Mouse (Mus musculus) ovary, postnatal 36 days (tissue): Measurements from ENCODE around the gene Lrmda.

Experiments used
- DNase-seq: peaks from one replicate; pipeline ENCODE4 v3.0.0; 2022; ENCODE audit warnings: low spot score, mixed read lengths

Gene Lrmda

DNA sequence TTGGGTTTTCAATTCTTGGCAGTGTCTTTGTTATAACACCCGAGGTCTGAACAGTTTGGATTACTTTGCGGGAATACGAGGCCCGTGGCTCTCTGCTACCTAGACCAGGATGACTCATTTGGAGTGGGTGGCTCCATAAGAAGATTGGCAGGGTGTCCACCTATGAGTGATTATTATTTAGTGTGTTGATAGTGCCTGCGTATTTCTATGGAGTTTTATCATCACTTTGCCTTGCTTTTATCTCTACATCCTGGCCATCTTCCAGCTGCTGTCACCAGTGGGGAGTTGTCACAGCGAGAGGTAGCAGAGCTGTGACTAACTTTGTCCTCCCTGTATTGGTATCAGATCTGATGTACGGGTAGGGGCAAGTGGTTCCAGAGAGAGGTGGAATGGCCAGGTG lies 393.7 kb downstream of the Lrmda start:
- no peak for DNase-seq

DNA sequence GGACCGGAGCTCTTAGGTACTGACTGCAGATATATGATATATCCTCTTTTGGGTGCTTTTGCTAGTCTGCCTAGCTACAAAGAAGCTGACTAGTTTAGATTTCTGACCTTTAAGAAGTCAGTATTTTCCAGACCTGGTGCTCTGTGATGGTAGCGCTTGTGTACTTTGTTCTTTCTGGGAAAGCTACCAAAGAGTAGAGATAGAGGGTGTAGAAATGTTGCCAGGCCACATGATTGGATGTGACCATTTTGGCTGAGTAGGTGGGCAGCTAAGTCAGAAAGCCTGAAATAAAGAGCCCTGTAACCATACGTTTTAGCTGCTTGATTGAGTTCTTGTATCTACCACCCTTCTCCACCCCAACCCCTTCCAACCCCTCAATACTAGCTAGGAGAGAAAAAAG lies 398.2 kb downstream of the Lrmda start:
- no peak for DNase-seq

DNA sequence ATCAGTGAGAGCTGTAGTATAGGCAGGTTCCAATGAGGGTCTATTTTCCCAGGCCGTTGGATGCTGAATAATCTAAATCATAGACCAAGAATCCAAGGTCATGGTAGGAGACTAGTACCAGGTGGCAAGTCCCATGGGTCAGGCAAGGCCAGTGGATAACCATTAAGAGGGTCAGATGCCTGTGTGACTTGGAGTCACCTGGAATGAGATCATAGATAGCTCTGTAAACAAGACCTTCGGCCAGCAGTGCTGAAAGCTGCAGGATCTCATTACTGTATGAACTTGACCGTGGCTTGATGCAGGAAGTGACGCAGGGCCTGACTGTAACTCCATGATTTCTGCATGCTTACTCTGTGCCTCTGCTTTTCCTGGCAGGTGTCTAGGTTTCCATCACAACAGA lies 402.2 kb downstream of the Lrmda start:
- no peak for DNase-seq

DNA sequence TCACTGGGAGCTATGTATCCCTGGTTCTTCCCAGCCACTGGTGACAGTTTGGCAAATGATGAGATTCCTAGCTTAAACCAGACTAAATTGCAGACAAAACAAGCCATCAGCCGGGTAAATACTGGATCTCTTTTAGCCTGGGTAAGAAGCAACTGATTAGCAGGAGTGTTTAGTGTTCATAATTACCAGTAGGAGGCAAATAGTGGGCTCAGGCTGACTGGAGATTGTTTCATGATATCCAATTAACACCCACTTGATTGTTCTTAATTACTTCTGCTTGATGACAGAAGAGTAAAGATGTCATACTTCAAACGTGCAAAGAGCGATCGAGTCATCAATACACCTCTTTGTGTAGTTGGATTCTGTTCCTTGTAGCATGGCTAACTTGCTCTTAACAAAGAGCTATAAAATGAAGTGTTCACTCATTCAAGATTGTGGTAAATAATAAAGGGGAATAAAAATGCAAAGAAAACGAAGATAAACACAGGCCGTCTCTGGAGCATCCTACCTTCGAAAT lies 405.6 kb downstream of the Lrmda start:
- no peak for DNase-seq

DNA sequence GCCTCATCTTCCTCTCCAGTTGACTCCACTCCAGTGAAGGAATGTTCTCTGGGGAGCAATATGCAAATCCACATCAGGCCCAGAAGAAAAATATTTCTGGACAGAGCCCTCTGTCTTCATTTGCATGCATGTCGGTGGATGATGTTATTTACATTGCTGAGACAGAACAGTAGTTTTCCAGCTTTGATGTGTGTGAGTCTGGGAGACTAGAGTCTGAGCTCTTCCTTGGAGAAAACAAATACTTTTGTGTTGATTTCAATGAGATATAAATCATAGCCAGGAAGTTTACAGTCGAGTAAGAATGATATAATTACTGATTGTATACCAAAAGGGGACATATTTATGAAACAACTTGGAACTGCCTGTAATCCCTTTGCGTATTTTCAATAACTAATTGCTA lies 415.9 kb downstream of the Lrmda start:
- DNase-seq, result no peak

DNA sequence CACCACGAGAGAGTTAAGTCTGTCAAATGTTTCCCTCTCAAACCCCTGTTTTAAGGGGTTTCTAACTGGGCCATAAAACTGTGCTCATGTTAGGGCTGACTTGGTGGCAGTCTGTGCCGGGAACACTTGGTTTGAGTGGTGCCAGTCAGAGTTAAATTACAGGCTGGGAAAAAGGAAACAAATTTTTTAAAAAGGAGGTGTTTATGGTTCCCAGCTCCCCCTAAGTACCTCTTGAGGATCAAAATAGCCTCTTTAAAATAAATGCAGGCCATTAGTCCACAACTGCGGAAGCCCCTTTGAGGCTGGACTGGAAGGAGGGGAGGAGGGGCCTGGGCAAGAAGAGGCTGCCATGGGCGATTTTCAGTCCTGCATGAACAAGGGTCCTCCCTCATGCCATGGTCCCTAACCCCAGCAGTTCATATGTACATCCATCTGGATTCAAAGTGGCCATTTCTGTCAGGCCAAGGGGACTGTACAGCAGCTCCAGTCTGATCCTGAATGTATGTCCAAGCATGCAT lies 416.4 kb downstream of the Lrmda start:
- DNase-seq, result no peak

DNA sequence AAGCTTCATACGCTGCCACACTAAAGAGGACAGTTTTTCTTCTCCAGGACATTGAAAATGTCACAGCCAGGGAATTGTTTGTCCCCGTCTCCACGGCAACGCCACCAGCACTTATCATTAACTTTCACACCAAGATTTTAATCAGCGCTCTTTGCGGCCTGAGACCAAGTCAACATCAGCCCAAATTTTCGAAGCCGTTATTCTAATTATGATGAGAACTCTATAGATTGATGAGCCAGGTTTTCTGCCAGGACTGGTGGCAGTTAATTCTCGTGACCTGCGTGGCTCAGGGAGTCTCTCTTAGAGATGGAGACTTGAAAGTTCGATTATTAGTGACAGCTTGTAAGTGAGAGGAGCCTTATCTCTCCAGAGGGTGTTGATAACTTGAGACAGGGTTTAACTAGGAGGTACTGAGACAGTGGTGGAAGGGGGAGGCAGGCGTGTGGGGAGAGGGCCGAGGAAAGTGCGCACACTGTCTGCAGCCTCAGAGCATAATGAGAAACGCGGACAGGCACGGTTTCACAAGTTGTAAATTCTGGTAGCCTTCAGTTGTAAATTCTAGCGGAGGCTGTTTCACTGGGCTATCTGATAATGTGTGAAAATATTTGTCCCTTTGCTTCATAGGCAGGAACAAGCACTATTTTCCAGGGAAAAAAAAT lies 421.0 kb downstream of the Lrmda start:
- no peak for DNase-seq

DNA sequence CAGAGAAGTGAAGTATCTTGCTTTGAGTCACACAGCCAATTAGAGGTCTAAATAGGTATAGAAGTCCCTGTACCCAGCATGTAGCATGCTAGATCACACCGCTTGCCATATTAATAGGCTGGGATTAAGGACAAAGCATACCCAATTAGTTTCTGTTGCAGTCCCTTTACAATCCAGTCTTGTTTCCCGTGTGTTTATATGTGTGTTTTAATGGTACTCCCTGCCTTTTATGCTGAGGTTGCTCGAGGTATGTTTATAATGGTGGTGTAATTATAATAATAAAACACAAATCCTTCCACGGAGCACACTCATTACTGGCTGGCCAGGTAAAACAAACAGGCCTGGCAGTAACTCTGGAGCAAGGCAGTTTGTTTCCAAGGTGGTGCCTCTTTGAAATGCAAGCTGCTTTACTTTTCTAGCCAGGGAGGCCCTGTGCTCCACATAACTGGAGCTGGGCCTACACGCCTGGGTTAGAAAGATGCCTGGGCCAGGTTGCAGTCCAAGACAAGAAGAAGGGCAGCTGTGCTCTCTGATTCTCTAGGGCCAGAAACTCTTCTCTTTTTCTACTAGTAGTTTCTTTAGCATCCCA lies 422.4 kb downstream of the Lrmda start:
- no peak for DNase-seq

DNA sequence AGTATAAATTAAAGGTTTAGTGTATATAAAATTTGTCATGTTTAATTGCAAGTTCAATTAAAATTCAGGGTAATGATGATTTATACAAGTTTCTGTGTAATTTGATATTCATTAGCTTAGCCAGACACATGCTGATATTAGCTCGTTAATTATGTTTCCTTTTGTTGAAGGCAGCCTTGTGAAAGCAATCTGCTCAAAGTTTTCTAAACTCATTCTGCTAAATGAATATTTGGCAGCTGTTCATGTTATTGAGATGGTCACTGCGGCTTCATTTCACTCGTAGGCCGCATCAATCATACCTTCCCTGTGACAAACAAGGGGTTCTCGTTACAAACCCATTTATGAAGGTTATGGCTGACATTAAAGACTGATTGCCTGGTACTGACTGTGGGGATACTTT lies 423.2 kb downstream of the Lrmda start:
- DNase-seq, result no peak

DNA sequence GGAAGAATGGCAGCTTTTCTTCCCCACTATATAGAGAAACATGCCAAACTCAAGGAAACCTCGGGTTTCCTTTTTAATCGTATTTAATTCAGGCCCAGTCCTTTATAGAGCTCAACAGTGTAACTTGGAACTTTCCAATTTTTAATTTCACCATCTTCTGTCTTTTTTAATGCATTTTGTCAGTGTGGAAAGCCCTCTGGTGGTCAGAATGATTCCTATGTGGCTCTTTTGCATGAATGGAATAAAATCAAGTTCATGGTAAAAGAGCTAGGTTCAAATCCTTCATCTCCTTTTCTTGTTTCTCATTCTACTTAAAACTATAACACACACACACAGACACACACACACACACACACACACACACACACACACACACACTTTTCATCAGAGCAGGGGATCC lies 425.0 kb downstream of the Lrmda start:
- DNase-seq, result no peak

DNA sequence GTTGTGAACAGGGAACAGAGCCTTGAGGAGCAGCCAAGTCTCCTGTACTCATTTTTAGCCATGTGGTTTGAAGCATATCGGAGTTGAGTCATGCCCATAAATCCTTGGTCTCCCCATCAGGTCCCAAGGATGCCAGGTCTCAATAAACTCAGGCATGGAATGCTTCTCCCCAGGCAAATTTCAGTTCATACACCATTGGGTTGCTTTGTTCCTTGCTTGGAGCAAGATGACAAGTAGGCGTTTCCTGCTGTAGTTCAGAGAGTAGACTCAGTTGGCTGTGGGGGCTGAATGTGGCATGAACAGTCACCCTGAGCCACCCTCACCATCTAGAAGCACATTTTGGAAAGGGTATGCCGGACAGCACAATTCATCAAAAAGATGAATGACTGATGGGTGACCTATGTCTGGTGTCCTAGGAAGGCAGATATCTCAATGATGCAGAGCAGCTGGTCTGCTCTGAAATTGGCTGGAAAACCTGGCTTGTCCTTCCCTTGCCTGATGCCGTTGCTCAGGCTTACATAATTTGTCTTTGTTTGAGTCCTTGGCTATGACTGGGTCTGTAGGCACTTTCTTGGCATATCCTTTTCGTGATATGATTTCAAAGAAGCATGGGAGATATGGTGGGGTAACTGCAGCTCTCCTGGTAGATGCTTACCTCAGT lies 425.8 kb downstream of the Lrmda start:
- no peak for DNase-seq

DNA sequence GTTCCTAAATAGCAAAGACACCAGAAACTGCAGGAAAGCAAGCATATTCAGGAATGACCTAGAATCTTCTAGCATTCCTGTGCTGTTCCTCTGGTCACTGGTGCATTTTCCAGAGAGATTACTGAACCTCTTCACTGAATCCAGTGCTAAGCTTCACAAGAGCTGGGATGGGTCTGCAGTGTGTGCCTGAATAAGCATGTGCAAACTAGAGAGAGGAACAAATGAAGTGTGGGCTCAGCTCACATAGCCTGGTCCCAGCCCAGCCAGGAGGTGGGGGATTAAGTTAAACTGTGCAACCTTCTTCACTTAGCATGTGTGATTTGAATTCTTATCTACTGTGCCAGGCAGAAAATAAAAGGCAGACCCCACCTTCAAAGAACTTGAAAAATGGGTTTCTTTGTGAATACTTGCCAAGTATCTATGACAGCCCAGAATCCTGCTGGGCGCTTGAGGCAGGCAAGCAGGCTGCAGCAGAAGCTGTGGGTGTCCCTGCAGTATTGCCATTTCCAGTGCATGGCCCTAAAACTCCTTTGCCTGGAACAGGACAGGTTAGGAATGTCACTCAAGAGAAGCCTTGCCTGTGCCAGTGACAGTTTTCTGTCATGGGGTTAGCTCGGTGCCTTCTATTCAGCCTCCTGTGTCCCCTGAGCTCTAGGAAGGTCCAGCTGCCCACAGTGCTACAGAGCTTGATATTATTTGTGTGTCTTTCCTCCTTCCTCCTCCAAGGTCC lies 426.5 kb downstream of the Lrmda start:
- no peak for DNase-seq

DNA sequence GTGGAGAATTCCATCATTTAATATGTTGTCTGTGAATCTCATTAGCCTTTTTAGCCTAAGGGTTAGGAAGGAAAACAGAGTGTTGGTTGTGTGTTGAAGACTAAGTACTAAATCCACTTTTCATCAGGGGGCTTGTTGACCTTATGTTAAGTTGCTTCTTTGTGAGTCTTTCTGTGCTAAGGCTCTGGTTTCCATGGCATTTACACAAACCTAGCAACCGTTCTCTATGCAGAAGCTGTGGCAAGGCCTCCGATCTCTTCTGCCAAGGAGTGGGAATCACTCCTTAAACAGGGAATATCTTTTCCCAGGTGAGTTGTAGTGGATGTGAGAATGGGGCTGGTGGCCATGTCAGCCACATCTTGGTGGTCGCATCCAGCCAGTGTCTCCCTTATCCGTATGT lies 432.1 kb downstream of the Lrmda start:
- DNase-seq, result no peak

DNA sequence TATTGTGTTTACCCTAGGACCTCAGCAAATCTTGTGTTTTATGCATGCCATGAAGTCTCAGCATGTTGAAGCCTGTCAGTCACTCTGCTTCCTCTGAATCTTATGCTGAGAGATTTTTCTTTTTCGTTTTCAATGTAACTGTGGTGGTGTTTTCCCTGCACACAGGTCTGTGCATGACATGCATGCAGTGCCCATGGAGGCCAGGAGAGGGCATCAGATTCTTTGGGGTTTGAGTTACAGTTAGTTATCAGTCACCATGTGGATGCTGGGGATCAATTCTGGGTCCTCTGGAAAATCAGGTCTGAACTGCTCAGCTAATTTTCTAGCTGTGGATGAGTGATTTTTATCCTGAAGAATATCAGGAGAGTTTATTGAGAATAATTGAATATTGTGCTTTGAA lies 444.8 kb downstream of the Lrmda start:
- DNase-seq, result no peak

DNA sequence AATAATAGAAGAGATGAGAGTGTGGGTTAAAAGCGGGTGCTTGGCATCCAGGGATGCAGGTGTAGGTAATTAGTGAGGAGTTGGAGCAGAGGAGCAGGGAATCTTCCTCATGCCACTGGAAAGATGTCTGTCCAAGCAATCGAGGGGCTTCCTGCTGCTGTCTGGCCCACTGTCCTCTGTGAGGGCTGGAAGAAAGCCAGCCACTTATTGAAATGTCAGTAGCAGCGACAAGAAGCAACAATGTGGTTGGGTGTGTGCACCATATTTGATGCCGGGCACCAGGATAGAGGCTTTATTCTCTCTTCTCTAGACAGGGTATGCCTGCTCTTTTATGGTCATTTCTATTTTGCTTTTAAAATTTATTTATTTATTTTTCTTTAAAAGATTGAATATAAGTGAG lies 451.5 kb downstream of the Lrmda start:
- DNase-seq, result no peak

DNA sequence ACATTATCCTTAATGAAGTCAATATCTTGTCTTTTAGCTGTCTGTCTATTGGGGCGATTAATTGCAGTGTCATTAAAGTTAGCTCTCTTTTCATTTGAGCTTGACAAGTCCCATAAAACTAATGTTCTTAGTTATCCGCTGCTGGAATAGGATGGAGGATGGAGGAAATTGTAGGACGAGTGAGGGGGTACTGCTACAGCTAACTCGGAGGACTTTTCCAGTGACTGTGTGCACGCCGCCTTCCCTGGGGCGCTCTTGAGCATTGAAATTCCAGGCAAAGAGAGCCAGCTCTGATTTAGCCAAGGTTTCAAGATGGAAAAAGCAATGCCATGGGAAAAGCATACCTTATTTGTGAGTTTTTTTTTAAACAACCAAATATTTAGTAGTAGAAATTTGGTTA lies 453.9 kb downstream of the Lrmda start:
- DNase-seq, result no peak

DNA sequence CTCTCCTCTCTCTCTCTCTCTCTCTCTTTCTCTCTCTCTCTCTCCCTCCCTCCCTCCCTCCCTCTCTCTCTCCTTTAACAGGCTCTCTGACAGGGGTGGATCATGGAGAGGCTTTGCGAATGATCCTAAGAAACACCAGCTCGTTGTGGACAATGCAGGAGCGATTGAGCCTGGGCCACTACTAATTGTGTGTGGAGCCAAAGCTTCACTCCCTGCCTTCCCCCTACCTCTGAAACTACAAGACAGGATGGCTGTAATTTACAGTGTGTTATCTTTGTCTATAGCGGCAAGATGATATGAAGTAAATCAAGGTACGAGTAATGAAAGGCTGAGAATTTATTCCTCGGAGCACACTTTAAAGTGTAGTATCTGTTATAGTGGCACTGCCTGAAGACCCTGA lies 454.5 kb downstream of the Lrmda start:
- no peak for DNase-seq

DNA sequence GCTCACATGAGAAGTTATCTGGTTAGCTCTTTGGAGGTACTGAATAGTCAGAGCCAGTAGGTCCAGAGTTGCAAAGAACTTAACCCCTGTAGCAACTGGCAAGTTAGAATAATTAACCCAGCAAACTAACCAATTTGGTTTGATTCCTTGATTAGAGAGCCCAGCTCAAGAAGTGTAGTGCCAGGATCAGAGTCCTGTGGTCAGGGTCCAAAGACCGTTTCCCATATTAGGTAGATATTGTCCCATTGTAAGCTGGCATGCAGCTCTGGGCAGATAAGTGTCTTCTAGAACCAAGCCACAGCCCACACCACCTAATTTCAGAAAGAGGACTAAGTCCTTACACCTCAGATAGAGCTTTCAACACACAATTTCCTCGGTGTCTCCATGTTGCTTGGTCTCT lies 473.8 kb downstream of the Lrmda start:
- no peak for DNase-seq

DNA sequence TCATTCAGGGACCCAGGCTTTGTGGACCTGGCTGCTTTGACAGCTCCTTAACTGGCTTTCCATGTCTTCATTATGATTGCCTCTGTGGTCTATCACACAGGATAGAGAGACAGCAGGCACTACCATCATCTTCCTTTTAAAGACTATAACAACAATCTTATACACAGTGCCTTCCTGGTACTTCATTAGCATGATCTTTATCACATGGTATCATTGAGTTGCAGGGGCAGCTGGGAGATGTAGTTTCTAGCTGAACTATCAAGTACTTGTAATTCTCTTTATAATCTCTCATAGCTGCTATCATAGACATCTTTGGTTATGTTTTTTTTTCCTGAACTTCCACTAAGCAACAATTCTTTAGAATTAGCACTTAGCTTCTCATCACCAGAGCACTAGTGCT lies 474.8 kb downstream of the Lrmda start:
- DNase-seq, result no peak

DNA sequence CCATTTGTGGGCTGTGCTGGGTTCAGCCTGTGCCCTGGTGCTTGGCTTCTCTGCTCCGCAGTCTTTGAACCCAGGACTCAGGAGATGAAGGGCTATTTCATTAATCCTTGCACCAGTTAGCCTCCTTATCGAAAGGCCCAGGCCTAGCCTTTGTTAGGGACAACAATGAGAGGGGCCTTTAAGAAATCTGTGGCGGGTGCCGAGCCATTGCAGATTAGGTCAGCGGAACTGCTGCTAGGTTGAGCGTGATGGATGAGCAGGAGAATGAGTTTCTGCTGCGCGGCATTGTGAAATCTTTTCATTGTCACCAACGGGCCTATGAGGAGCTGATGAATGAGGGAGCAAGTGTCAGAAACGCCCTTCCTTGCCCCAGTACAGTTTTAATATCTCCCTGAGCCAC lies 475.4 kb downstream of the Lrmda start:
- no peak for DNase-seq

DNA sequence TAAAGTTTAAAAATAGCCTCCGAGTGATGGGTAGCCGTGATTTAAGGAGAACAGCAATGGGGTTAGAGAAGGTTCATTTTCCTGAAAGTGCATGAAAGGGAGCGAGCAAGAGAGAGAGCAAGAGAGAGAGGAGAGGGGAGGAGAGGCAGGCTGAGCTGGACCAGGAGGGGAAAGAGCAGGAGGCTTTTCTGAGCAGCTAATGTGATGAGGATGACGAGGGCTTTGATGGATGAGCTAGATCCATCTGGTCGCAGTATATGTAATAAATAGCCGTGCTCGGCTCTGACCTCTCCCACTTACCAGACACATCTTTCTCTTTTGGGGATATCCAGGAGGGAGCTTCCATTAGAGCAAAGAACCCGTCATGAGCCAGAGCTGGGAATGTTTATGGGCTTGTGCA lies 475.8 kb downstream of the Lrmda start:
- no peak for DNase-seq

DNA sequence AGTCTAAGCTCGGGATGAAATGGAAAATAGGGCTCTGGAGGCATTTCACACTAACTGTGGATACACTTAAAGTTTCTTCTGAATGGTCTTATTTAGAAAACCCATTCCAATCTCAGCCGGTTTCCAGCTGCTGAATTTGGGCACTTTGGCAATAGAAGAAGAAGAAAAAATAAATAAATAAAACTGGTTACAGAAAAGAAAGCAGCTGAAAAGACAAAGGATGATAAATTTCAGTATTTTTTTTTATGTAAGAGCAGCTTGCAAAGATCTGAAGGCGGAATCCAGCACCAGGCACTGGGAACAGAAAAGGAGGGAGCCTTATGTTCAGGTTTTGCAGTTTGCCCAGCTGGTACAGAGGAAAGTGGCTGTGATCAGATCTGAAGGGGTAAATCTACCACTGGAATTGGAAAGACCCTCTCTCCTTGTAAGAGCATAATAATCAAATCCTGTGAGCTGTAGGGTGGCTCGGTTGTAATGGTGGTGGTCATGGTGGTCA lies 478.2 kb downstream of the Lrmda start:
- no peak for DNase-seq
